Mouse (Mus musculus) spleen, postnatal 36 days (tissue): Measurements from ENCODE around the gene Pkm.
A peak's percentile ranks its signal among the peaks of the same experiment; 100 is the strongest.

Experiments used
- DNase-seq, 2 experiments: peaks; one replicate each; pipeline ENCODE4 v3.0.0; 2022; ENCODE audit warnings: low spot score in 2 of 2, mixed read lengths in 1 of 2

Gene Pkm

DNA sequence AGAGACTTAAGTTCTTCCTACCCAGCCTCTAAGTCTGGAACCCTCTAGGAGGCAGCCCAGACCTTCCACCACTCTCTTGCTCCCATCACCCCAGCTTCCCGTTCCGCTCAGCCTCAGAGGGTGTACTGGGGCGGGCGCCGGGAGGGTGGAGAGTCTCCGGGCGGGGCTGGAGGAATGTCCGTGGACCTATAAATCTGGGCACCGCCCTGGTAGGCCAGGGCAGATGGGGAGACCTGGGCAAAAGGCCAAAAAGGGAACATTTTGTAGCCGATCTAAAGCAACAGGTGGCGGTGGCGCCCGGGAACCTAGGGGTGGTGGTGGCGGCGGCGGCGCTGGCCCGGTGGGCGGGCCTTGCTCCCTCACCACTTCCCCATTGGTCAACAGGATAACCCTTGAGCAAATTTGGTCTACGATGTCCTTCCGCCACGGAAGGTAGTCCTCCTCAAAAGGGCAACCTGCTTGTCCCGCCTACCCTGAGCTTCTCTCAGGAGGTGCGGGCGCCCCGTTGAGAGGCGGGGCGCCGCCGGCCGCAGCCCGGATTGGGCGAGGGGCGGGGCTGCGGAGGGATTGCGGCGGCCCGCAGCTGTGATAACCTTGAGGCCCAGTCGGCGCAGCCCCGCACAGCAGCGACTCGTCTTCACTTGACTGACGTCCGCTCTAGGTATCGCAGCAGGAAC lies at the start of gene Pkm:
Gene Pkm, plus strand, starts transcription at position 411 of the 677 bp plus-strand sequence.
- peak; percentile 97 to 98 for DNase-seq

DNA sequence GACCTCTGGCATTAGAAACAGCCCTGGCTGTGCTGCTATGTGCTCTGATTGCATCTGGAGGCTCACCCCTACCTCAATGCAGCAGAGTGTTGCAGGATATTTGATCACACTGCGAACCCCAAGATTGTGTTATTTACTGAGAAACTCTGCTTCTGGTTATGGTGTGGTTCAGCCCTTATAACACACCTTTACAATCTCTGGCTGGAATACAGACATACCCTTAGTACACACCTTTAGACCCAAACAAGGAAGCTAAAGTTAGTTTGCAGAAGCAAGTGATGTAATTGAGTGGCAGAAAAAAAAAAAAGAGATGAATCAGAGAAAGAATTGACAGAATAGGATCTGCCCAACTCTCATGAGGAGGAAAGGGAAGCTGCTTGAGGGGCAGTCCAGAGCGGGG lies 45.2 kb upstream of the Pkm start:
- DNase-seq, result no peak

DNA sequence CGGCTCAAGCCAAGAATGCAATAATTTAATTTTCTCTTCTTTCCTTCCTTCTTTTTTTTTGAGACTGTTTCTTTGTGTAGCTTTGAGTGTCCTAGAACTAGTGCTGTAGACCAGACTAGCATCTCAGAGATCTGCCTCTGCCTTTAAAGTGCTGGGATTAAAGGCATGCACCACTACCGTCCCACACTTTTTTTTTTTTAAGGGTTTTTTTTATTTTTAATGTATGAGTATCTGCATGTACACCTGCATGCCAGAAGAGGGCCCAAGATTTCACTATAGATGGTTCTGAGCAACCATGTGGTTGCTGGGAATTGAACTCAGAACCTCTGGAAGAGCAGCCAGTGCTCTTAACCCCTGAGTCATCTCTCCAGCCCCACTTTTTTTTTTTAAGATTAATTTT lies 40.4 kb upstream of the Pkm start:
- no peak for DNase-seq

DNA sequence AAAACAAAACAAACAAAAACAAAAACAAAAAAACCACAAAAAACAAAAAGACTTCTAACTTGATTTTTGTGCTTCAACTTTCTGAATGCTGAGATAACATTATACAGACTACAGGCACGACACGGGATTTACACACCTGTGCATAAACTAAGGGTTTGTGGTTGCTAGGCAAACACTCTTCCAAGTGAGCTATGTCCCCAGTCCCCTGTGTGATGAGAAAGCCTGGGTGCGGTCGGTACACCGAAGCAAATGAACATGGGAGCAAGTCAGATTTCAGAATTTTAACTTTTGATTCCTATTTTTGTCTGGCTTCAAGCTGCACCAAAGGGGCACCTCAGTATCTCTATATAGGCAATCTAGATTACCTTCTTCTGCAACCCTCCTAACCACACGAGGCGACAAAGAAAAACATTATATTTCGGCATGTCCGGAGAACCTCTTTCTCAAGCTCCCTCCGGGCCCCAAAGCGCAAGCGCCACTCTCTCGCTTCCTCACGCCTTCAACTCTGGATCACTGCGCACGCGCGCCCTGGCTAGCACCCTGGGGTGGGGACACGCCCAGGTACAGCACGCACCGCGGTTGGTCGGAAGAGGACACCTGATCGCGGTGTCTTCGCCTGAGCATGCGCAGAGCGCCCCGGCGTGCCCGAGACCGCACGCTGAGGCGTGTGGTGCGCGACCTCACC lies 39.4 kb upstream of the Pkm start, which contains the start of gene Parp6:
Gene Parp6, plus strand, starts transcription at position 663 of the 685 bp plus-strand sequence.
- peak; percentile 100 for DNase-seq

DNA sequence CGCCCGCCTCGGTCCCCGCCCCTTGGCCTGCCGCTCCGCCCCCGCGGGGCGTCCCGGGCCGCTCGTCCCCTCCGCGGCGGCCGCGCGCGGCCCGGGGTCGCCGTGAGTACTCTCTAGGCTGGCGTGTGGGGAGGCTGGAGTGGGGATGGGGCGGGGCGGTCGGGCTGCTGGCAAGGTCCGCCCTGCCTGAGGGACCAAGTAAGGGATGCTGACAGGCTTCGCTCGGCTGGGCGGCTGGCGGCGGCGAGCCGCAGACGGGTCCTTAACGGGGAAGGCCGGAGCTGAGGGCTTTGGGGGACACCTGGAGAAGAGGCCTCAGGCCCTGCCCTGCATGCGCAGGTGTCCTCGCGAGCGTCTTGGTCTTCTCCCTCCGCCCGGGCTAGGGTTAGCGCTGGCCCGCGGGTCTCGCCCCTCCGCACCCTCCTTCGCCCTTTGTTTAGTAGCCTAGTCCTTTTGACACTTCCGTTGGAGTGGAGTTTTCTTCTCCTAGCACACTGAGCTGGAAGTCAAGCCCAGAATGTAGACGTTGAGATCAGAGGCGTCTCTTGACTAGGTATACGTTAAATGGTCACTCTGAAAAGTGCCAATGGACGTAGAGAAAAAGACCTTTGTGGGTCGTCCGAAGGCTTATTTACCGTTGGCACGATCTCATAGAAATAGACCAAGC lies 38.7 kb upstream of the Pkm start:
- DNase-seq, result no peak

DNA sequence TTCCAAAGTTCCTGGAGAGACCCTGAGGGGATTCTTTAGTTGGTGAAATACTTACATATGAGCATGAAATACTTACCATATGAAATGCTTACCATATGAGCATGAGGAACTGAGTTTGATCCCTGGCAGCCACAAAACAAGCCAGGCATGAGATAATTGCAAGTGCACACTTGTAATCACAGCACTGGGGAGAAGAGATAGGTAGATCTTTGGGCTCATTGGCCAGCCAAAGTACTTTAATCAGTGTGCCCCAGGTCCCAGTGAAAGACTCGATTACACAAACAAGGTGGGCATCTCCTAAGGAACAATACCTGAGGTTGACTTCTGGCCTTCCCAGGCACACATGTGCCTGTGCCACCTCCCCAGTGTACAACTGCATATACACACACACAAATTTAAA lies 17.8 kb upstream of the Pkm start:
- no peak for DNase-seq

DNA sequence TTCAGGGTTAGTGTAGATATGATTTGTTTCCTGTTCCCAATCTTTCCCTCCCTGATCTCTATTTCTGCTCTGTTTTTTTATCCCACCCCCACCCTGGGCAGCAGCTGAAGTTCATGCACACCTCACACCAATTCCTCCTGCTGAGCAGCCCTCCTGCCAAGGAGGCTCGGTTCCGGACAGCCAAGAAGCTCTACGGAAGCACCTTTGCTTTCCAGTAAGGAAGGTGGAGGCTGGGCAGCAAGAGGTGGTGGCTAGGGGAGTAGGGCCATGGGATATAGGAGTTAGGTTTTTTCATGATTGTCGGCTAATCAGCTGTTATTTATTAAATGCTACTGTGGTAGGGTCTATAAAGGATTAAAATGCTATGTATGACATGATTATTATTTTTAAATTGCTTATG lies 16.2 kb upstream of the Pkm start:
- DNase-seq, result no peak

DNA sequence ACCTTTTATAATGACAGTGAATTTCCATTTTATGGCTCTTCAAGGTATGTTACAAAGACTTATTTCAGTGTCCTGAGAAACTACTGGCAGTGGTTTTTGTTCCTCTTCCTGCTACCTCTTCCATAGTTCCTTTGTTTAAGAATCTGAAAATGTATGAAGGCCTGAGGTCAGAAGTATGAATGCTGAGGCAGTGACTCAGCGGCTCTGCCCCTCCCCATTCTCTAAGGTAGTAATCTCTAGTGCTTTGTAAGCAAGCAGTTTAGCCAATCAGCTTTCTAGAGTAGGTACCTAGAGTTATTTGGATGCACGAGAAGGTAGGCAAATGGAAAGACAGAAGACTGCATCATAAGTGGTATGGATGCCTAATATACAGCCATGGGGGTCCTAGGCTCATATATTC lies 14.8 kb upstream of the Pkm start:
- no peak for DNase-seq

DNA sequence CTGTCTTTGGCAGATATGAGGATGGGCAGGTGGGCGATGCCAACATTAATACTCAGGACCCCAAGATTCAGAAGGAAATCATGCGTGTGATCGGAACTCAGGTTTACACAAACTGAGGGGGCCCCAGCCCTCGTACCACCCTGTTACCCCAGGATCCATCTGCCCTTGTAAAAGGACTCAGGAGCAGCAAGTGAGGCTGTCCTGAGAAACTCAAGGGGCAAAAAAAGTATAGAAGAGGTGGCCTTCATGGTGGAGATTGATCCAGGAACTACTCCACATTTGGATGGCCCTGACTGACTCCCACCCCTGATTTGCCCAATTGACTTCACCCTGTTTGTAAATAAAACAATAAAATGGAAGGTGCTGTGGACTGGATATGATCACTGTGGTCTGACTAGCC lies 6.3 kb upstream of the Pkm start:
- no peak for DNase-seq

DNA sequence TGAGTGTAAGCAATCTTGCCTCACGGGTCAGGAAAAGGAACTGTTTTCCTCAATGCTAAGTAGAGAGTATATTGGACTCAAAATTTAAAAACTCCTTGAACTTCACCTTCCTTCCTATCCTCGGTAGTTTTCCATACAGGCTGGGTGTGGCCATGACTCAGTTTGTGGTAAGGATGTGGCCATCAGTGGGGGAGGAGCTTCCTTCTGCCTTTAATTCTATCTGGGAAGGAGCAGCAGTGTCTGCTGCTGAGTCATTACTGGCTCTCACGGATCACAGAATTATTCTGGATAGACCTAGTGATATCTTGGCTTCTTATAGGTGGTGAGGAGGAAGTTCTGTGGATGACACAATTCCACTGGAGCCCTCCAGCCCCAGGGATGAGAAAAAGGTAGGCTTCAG lies 2.8 kb upstream of the Pkm start:
- no peak for DNase-seq

DNA sequence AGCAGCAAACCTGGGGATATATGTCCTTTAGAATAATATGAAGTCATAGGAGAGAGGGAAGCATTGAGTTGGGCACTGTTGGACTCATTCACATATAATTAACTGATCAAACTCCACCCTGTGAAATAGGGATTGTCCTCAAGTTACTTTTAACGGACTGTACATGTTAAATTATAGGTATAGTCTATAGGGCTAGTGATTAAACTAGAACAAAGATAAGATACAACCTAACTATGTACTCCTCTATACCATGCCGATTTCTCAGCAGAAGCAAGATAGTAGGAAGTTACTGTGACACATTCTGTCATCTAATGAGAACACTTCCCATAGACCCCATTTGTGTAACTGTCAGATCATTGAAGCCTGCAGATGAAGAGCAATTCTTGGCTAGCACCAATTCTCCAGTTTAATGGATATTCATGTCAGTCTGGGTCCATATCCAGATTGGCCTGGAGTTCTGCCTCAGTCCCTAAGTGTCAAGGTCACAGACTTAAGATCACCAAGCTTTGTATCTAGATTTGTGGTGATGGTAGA lies 1.7 kb upstream of the Pkm start:
- DNase-seq, result no peak

DNA sequence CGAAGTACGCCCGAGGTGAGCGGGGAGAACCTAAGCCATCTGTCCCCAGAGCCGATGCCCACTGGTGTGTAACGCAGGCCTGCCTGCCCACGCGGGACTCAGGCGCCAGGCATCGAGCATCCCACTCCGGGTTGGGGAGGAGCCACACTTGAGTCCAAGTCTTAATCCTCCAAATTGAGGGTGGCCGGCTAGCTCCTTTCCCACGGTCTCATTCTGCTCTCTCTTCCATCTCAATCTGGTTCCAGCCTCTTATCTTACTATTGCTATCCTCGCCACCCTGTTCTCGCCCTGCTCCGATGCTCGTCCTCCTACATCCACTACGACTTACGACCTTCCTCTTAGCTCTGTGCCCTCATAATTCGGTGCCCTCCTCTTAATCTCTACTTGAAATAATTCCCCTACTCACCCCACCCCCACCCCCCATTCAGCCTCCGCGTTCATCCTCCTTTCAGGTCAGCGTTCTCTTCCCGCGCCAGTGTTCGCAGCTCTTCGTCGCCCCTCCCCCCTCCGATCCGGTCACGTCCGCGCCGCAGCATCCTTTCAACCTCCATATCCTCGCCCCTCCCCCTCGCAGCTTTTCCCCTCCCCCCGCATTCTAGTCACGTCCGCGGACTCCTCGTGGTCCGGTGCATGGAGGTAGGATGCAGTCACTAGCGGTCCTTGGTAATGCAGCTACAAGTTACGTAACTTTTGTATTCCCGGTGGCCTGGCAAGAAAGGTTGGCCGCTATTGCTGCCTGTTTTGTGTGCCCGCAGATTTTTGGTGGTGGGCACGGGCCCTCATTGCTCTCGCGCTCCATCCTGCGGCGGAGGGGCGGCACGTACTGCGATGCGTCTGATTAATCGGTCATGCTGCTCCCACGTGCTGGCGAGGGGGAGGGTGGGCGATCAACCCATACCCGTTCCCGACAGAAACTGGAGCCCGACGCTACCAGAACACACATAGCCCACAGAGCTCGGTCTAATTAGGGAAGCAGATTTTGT lies 758 bp downstream of the Pkm start:
- DNase-seq, result peak; percentile 63 to 65

DNA sequence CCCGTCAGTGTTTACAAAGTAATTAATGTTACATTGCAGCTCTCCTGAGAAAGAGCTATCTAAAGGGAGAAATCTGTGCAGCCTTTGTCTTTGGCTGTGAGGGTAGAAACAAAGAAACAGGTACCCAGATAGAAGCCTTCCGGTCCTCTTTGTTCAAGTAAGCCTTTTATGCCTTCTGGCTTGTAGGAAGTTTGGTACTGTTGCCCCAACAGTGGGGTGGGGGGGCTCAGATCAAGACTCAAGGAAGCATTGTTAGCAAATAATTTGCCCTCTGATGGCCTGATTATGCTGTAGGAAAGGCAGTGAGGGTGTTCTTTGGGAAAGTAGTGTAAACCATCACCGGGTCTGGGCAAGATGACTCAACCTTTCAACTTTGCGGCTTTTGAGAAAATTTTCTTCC lies 2.0 kb downstream of the Pkm start:
- no peak for DNase-seq

DNA sequence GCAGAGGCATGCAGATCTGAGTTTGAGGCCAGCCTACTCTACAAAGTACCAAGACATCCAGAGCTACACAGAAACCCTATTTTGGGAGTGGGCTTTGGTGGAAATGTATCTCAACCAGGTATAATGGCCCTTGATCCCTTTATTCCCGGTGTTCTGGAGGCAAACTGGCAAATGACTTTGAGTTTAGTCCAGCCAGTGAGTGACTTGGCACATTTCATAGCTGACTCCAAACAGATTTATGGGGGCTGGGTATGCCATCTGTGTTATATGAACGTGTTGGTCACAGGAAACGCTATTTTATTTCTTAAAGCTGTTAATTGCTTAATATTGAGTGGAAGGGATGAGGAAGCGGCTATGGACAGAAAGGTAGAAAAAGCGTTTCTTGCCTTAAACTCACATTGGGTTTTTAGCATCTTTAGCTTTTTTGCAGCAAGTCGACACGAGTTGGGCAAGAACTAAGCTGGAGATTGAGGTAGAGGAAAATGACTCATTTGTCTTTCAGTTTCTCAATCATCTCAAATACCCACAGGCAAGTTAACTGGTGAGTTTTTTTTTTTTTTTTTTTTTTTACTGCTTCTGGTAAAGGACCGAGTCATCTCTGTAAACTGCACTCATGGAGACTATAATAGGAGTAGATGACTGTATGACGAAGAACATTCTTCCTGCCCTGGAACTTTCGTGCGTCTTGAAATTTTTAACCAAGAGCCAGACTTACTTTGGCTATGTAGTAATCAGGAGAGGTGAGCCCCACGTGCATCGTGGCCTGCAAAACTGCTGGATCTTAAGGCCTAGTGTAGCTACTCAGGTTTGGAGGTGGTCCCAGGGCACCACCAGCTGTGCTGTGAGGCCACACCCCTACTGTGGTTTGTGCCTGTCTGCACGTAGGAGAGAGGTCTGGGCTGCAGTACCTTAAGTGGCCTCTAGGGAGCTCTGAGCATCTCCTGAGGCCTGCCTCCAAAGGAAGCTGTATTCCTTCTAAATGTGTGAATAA lies 3.2 kb downstream of the Pkm start:
- DNase-seq, result peak; percentile 68 to 73

DNA sequence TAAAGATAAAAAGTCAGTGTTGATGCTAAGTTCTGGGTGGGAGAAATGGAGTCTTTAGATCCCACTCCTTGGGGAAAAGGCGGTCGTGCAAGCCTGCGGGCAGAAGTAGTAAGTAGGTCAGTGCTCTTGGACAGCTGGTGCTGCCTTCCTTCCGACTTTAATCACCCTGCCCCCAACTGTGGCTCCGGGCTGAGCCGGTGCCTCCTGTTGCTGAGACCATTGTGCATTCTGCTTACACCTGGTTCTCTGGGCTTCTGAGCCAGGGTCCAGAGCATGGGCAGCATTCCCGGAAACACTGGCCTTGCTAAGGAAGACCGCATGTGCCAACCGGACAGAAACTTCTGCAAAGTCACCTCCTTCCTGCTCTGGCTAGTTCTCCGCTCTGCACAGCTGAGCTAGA lies 4.3 kb downstream of the Pkm start:
- peak in 1 of 2 experiments; percentile 18 for DNase-seq

DNA sequence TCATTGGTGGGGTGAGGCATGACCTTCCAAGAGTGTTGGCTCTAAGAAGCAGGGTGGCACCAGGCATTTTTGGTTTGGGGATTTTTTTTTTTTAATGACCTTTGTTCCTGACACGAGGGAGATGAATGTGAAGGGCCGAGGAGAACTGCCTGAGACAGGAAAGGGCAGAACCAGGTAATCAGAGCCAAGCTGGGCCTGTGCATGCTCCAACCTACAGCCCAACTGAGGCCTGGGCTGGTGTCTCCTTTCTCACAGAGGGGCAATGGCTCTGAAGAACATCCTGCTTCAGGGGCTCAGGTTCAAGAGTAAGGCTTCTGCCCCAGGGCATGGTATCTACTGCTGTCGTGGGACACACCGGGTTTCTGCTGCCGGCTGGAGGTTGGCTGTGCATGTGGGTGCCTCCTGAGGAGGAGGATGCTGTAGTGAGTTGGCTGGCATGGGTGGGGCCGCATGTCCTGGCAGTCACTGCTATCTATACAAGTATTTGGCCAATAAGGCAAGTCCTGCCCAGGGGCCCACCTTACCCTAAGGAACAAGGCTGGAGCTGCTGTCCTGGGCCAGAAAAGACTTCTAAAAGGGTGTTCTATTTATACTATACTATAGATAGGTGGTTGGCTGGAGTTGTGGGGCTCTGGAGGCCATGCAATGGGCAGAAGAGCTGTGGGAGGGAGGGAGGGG lies 5.3 kb downstream of the Pkm start:
- DNase-seq, result no peak

DNA sequence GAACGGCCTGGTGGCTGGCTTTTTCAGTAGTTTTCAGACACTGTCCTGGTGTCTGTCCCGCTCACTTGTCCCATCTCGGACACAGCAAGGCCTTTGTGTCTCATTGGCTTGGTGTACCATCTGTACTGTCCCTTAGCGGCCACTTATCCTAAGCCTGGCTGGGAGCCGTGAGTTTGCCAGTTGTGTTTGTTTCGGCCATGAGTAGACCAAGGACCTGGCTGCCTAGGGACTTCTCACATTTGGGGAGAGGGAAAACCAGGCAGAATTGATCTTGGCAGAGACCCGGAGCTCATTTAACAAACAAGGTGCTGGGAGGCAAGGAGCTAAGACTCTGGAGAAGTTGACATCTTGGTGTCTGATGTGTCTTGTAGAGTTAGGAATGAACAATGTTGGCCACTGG lies 7.1 kb downstream of the Pkm start:
- no peak for DNase-seq

DNA sequence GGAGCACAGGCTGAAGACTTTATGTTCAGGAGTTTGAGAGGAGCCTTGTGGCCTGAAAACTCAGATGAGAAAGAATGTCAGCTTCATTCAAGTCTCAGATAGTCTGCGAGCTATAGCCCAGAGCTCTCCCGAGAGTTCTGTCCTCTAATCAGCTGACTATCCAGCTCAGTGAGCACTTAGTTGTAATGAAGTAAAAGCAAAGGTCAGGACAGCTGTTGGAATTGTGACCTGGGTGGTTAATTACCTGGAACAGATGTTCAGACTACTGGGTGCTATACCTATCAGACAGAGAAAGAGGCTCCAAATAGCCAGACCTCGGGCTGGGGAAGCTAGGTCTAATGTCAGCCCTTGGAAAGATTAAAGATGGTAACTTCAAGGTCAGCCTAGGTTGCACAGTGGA lies 7.8 kb downstream of the Pkm start:
- DNase-seq, result no peak

DNA sequence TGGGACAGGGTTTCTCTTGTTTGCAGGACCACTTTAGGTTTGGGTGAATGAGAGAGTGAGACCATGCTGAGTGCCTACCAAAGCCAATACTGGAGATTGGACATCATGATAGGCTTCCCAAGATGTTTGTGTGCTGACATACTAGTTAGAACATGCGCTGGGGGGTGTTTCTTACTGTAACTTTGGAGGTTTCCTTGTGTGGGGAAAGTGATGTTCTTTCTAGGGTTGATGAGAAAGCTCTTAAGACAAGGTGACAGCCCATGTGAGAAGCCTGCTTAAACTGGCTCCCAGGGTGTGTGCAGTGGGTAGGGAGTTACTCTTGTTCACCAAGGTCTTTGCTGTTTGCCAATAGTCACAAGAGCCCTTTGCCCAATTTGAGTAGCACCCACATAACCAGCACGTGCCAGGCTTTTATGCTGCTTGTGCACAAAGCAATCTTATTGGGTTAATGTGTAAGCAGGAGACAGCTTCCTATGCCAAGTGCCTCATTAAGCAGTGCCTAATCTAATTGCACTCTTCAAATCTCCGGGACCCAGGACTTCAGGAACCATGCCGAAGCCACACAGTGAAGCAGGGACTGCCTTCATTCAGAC lies 8.6 kb downstream of the Pkm start:
- DNase-seq, result no peak
